Mouse (Mus musculus): Measurements from ENCODE around the gene Spata48. TPM values are rescaled to one million over a fixed set of nuclear protein-coding genes. Genes with fewer than 3 reads are reported as not detected.

The Spata48 gene
- not detected in 2 replicates for polyA plus RNA-seq (2011; ENCODE audit: insufficient read depth, insufficient read length, low read depth, missing spikeins)

DNA sequence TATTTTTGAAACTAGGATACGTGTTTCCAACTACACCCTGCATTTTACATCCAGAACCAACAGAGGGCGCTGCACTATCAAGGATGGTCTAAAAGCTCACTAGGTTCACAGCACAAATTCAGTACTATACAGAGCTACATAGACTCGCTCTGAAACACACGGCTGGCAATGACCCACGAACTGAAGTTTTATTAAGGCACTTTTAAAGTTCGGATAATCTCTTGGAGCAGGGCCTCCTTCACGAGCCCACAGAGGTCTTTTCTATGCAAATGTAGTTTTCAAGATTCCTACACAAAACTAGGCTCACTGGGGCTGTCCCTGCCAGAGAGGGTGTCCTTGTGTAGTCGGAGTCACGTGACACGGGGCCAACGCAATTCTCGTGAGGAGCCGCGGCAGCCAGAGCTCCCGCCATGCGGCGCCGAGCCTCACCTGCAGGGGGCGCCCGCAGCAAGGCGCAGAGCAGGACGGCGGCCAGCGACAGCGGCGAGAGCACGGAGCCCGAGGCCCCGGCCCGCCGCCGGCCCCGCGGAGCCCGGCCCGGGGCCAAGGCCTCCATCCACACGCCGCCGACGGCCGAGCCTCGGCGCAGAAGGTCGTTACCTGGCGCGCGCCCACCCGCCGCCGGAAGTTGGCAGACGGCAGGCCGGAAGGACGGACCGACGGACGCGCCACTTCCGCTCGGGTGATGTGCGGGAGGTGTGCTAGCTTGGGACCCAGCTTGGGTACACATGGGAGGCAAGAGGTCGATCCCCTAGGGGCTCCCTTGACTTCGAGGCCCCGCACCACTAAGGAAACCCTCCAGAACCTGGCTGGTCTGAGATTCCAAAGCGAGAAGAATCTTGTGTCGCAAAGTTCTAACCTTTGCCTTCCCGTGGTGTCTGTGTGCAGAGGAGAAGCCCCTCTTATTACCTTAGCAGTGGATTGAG lies at the start of gene Spata48, which contains the start of gene Zpbp:
Spata48 (plus strand) TSS at position 460 of the 926 bp plus-strand sequence.
Zpbp (minus strand) TSS at position 774 of the 926 bp plus-strand sequence.
- Histone ChIP-seq H3K4me3 (ENCODE audit: low read depth, low read length) (peak within 1 kb of the TSS; percentile 67), H3K4me1 (ENCODE audit: control insufficient read depth, insufficient read depth, low read length) (peaks cover 2% of the 10 kb centered on the region), H3K27ac (ENCODE audit: insufficient read depth, low read length) (no peak within 1 kb of the TSS; the same call in 1 of the 2 replicates), H3K9ac (ENCODE audit: low read depth, poor library complexity, severe bottlenecking) (peak within 1 kb of the TSS; percentile 45), H3K36me3 (ENCODE audit: control insufficient read depth, insufficient read depth, low read length, poor library complexity, severe bottlenecking) (no peaks in the 10 kb centered on the region), H3K27me3 (ENCODE audit: control insufficient read depth, insufficient read depth, low read length, poor library complexity, severe bottlenecking) (no peaks in the 10 kb centered on the region; the same call in 1 of the 2 replicates), H3K9me3 (replicated peaks; ENCODE audit: control insufficient read depth, insufficient read depth, low read length, poor library complexity, severe bottlenecking) (no peaks in the 10 kb centered on the region)
- TF ChIP-seq CTCF (IDR thresholded peaks at IDR 0.05; ENCODE audit: low read depth, low read length) (peak; percentile 54), EP300 (IDR thresholded peaks at IDR 0.05; ENCODE audit: insufficient read depth, low read depth, low read length) (no peak)

DNA sequence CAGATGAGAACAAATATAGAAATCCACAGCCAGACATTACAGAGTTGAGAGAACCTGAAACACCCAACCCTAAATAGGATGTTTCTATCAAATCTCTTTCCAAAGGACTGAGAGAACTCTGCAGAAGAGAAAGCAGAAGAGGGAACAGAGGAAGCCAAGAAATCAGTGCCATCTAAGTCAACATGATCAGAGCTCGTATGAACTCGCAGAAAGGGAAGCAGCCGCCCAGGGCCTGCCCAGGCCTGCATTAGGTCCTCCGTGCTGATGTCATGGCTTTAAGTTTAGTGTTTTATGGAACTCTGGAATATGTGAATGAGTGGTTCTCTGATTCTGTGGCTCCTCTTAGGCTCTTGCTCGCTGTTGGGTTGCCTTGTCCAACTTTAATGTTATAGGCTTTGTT lies 47.7 kb upstream of the Spata48 start:
- no peaks in the 10 kb centered on the region for H3K9me3 ChIP-seq (replicated peaks; ENCODE audit: control insufficient read depth, insufficient read depth, low read length, poor library complexity, severe bottlenecking)
- TF ChIP-seq POLR2A (IDR thresholded peaks at IDR 0.05; ENCODE audit: insufficient read depth, low read length) = no peak
- no peak for TF ChIP-seq EP300 (IDR thresholded peaks at IDR 0.05; ENCODE audit: insufficient read depth, low read depth, low read length)
- no peak for TF ChIP-seq CTCF (IDR thresholded peaks at IDR 0.05; ENCODE audit: low read depth, low read length)

DNA sequence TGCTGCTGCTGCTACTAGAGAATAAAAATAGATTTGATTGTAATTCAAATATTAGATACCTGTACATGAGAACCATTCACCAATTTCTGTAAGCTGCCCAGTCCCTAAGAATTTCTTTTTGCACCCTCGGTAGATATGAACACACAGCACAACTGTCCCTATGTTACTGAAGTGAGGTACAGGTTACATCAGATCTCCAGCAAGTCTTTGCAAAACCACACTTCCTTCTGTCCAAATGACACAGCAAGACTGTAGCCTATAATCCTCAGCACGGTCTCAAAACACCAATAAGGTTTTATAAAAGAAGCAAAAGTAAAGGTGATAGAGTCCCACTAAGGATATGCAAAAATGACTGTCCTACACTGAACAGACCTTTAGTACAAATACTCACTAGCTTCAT lies 44.5 kb upstream of the Spata48 start:
- Histone ChIP-seq H3K9me3 (replicated peaks; ENCODE audit: control insufficient read depth, insufficient read depth, low read length, poor library complexity, severe bottlenecking) (no peaks in the 10 kb centered on the region), H3K27me3 (ENCODE audit: control insufficient read depth, insufficient read depth, low read length, poor library complexity, severe bottlenecking) (no peaks in the 10 kb centered on the region), H3K36me3 (ENCODE audit: control insufficient read depth, insufficient read depth, low read length, poor library complexity, severe bottlenecking) (no peaks in the 10 kb centered on the region), H3K4me1 (ENCODE audit: control insufficient read depth, insufficient read depth, low read length) (no peaks in the 10 kb centered on the region), H3K4me3 (ENCODE audit: low read depth, low read length) (no peak overlapping the region), H3K27ac (ENCODE audit: insufficient read depth, low read length) (no peak overlapping the region), H3K9ac (ENCODE audit: low read depth, poor library complexity, severe bottlenecking) (no peak overlapping the region)
- TF ChIP-seq POLR2A (IDR thresholded peaks at IDR 0.05; ENCODE audit: insufficient read depth, low read length) (no peak), CTCF (IDR thresholded peaks at IDR 0.05; ENCODE audit: low read depth, low read length) (no peak)

More for the DNA sequence above, 47.7 kb upstream of the Spata48 start:
- H3K4me3 ChIP-seq (ENCODE audit: low read depth, low read length) = no peak overlapping the region
- no peaks in the 10 kb centered on the region for H3K36me3 ChIP-seq (ENCODE audit: control insufficient read depth, insufficient read depth, low read length, poor library complexity, severe bottlenecking)
- no peak overlapping the region for H3K9ac ChIP-seq (ENCODE audit: low read depth, poor library complexity, severe bottlenecking)
- H3K4me1 ChIP-seq (ENCODE audit: control insufficient read depth, insufficient read depth, low read length) = no peaks in the 10 kb centered on the region
- no peaks in the 10 kb centered on the region for H3K27me3 ChIP-seq (ENCODE audit: control insufficient read depth, insufficient read depth, low read length, poor library complexity, severe bottlenecking)
- no peak overlapping the region for H3K27ac ChIP-seq (ENCODE audit: insufficient read depth, low read length)

DNA sequence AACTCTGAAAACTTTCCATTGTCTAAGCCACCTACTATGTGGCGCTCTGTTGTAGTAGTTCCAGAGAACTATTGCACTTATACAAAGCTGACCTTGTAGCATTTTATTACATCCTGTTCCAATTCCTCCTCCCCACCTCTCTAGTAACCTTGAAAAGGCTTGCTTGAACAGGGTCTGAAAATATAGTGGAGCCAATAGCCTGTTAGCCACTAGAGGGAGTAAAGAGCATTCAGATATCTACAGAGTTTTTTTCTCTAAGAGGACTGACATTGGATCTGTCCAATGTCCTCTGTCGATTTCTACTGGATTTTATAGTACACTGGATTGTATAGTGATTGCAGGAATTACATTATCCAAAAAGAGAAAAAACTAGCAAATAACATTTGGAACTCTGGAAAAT lies 6.9 kb upstream of the Spata48 start:
- no peak overlapping the region for H3K4me3 ChIP-seq (ENCODE audit: low read depth, low read length)
- no peak overlapping the region for H3K27ac ChIP-seq (ENCODE audit: insufficient read depth, low read length)
- no peak overlapping the region for H3K9ac ChIP-seq (ENCODE audit: low read depth, poor library complexity, severe bottlenecking)
- H3K36me3 ChIP-seq (ENCODE audit: control insufficient read depth, insufficient read depth, low read length, poor library complexity, severe bottlenecking) = no peaks in the 10 kb centered on the region
- TF ChIP-seq POLR2A (IDR thresholded peaks at IDR 0.05; ENCODE audit: insufficient read depth, low read length) (no peak), CTCF (IDR thresholded peaks at IDR 0.05; ENCODE audit: low read depth, low read length) (no peak), EP300 (IDR thresholded peaks at IDR 0.05; ENCODE audit: insufficient read depth, low read depth, low read length) (no peak)
- H3K27me3 ChIP-seq (ENCODE audit: control insufficient read depth, insufficient read depth, low read length, poor library complexity, severe bottlenecking) = no peaks in the 10 kb centered on the region
- no peaks in the 10 kb centered on the region for H3K9me3 ChIP-seq (replicated peaks; ENCODE audit: control insufficient read depth, insufficient read depth, low read length, poor library complexity, severe bottlenecking)
- no peaks in the 10 kb centered on the region for H3K4me1 ChIP-seq (ENCODE audit: control insufficient read depth, insufficient read depth, low read length)

DNA sequence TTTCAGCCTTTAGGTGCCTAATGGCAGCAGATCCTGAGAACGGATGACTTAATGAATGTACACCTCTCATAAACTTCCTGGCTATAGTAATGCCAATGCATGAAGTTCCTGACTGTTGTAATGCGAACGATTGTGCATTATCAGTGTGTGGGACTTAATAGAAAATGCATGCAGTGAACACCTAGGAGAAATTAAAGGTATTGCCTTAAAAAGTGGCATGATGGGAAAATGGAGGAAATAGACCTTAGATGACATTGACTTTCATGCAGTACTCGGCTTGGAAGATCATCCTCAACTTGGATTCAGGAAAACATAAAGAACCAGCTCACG lies 632 bp downstream of the Spata48 start:
- Histone ChIP-seq H3K27me3 (ENCODE audit: control insufficient read depth, insufficient read depth, low read length, poor library complexity, severe bottlenecking) (no peaks in the 10 kb centered on the region; the same call in 1 of the 2 replicates), H3K9me3 (replicated peaks; ENCODE audit: control insufficient read depth, insufficient read depth, low read length, poor library complexity, severe bottlenecking) (no peaks in the 10 kb centered on the region), H3K4me1 (ENCODE audit: control insufficient read depth, insufficient read depth, low read length) (peaks cover 2% of the 10 kb centered on the region), H3K4me3 (ENCODE audit: low read depth, low read length) (peak overlapping the region; percentile 67; the same call in 1 of the 2 replicates), H3K9ac (ENCODE audit: low read depth, poor library complexity, severe bottlenecking) (peak overlapping the region; percentile 45), H3K27ac (ENCODE audit: insufficient read depth, low read length) (no peak overlapping the region), H3K36me3 (ENCODE audit: control insufficient read depth, insufficient read depth, low read length, poor library complexity, severe bottlenecking) (no peaks in the 10 kb centered on the region)
- no peak for TF ChIP-seq EP300 (IDR thresholded peaks at IDR 0.05; ENCODE audit: insufficient read depth, low read depth, low read length)
- TF ChIP-seq POLR2A (IDR thresholded peaks at IDR 0.05; ENCODE audit: insufficient read depth, low read length) = no peak
- no peak for TF ChIP-seq CTCF (IDR thresholded peaks at IDR 0.05; ENCODE audit: low read depth, low read length)

DNA sequence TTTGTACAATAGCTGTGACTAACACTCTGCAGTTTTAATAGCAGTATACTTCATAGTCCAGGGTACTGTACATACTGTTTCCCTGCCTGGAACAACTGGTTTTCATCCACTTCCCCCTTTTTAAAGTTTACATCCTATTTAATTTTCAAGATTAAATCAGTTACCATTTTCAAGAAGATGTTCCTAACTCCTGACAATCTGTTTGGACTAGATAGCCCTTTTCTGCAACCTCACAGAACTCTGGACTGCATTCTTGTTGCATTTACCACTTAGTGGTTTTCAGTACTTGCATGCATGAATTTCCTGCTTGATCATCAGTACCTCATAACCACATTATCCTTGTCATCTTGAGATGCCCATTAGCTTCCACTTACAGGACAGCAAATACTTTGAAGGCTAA lies 7.0 kb downstream of the Spata48 start:
- Histone ChIP-seq H3K27me3 (ENCODE audit: control insufficient read depth, insufficient read depth, low read length, poor library complexity, severe bottlenecking) (no peaks in the 10 kb centered on the region; the same call in 1 of the 2 replicates), H3K9ac (ENCODE audit: low read depth, poor library complexity, severe bottlenecking) (no peak overlapping the region), H3K27ac (ENCODE audit: insufficient read depth, low read length) (no peak overlapping the region), H3K4me1 (ENCODE audit: control insufficient read depth, insufficient read depth, low read length) (no peaks in the 10 kb centered on the region), H3K36me3 (ENCODE audit: control insufficient read depth, insufficient read depth, low read length, poor library complexity, severe bottlenecking) (no peaks in the 10 kb centered on the region), H3K4me3 (ENCODE audit: low read depth, low read length) (no peak overlapping the region), H3K9me3 (replicated peaks; ENCODE audit: control insufficient read depth, insufficient read depth, low read length, poor library complexity, severe bottlenecking) (no peaks in the 10 kb centered on the region)
- no peak for TF ChIP-seq EP300 (IDR thresholded peaks at IDR 0.05; ENCODE audit: insufficient read depth, low read depth, low read length)
- TF ChIP-seq POLR2A (IDR thresholded peaks at IDR 0.05; ENCODE audit: insufficient read depth, low read length) = no peak
- TF ChIP-seq CTCF (IDR thresholded peaks at IDR 0.05; ENCODE audit: low read depth, low read length) = no peak

Measured in ES-Bruce4 (cell line).